Mouse (Mus musculus): ENCODE results near the gene Mrvi1. TPM values are rescaled to one million over a fixed set of nuclear protein-coding genes. Genes with fewer than 3 reads are reported as not detected.

Gene Mrvi1
- total and polyA plus RNA-seq, 2 experiments from 2014 or later = 0.88 to 2.7 TPM

GRCm38 (mm10) chr7:110868807-110869206 lies 113.5 kb downstream of the Mrvi1 start:
- Histone ChIP-seq H3K4me1 (ENCODE audit: insufficient read depth, low read length) (no peaks in the 10 kb centered on the region), H3K27ac (ENCODE audit: low read depth, low read length) (no peak overlapping the region), H3K27me3 (ENCODE audit: insufficient read depth, low read length) (no peaks in the 10 kb centered on the region), H3K9ac (replicated peaks; ENCODE audit: low read length, poor library complexity, severe bottlenecking) (no peak overlapping the region), H3K36me3 (ENCODE audit: insufficient read depth, low read length) (no peaks in the 10 kb centered on the region), H3K4me3 (ENCODE audit: low read depth, low read length) (no peak overlapping the region), H3K9me3 (ENCODE audit: low read length) (no peaks in the 10 kb centered on the region), H3K4me2 (ENCODE audit: low read depth, low read length, poor library complexity, severe bottlenecking) (no peak overlapping the region)
- no peak for DNase-seq (ENCODE audit: low spot score)
- ATAC-seq (ENCODE audit: low FRiP score) = no peak
- 57% methylated on average over 5 of the region's 5 CpGs for WGBS
- no peak for TF ChIP-seq CTCF (IDR thresholded peaks at IDR 0.05)

- ATAC-seq (ENCODE audit: low FRiP score) = no peak
These were observed 115.1 kb downstream of the Mrvi1 start for GRCm38 (mm10) chr7:110867116-110867515.

GRCm38 (mm10) chr7:110866021-110866420 lies 116.2 kb downstream of the Mrvi1 start:
- Histone ChIP-seq H3K9ac (replicated peaks; ENCODE audit: low read length, poor library complexity, severe bottlenecking) (no peak overlapping the region), H3K4me1 (ENCODE audit: insufficient read depth, low read length) (no peaks in the 10 kb centered on the region), H3K36me3 (ENCODE audit: insufficient read depth, low read length) (no peaks in the 10 kb centered on the region), H3K27me3 (ENCODE audit: insufficient read depth, low read length) (no peaks in the 10 kb centered on the region), H3K4me2 (ENCODE audit: low read depth, low read length, poor library complexity, severe bottlenecking) (no peak overlapping the region), H3K9me3 (ENCODE audit: low read length) (no peaks in the 10 kb centered on the region), H3K4me3 (ENCODE audit: low read depth, low read length) (no peak overlapping the region), H3K27ac (ENCODE audit: low read depth, low read length) (no peak overlapping the region)
- no peak for TF ChIP-seq CTCF (IDR thresholded peaks at IDR 0.05)
- ATAC-seq (ENCODE audit: low FRiP score) (no peak), DNase-seq (ENCODE audit: low spot score) (no peak)
- WGBS = 96% methylated on average over 3 of the region's 3 CpGs

More at GRCm38 (mm10) chr7:110867116-110867515, 115.1 kb downstream of the Mrvi1 start:
- Histone ChIP-seq H3K27ac (ENCODE audit: low read depth, low read length) (no peak overlapping the region), H3K4me3 (ENCODE audit: low read depth, low read length) (no peak overlapping the region), H3K9me3 (ENCODE audit: low read length) (no peaks in the 10 kb centered on the region), H3K4me1 (ENCODE audit: insufficient read depth, low read length) (no peaks in the 10 kb centered on the region), H3K4me2 (ENCODE audit: low read depth, low read length, poor library complexity, severe bottlenecking) (no peak overlapping the region), H3K36me3 (ENCODE audit: insufficient read depth, low read length) (no peaks in the 10 kb centered on the region), H3K27me3 (ENCODE audit: insufficient read depth, low read length) (no peaks in the 10 kb centered on the region), H3K9ac (replicated peaks; ENCODE audit: low read length, poor library complexity, severe bottlenecking) (no peak overlapping the region)
- TF ChIP-seq CTCF (IDR thresholded peaks at IDR 0.05) = no peak
- DNase-seq (ENCODE audit: low spot score) = no peak
- WGBS = 78% methylated on average over 6 of the region's 6 CpGs

GRCm38 (mm10) chr7:110865570-110865969 lies 116.7 kb downstream of the Mrvi1 start:
- 80% methylated on average over 6 of the region's 6 CpGs for whole genome bisulfite sequencing

GRCm38 (mm10) chr7:110865038-110865437 lies 117.2 kb downstream of the Mrvi1 start:
- TF ChIP-seq CTCF (IDR thresholded peaks at IDR 0.05) = no peak
- ATAC-seq (ENCODE audit: low FRiP score) (no peak), DNase-seq (ENCODE audit: low spot score) (no peak)
- 34% methylated on average over 10 of the region's 10 CpGs for WGBS
- H3K36me3 ChIP-seq (ENCODE audit: insufficient read depth, low read length) = no peaks in the 10 kb centered on the region
- H3K9ac ChIP-seq (replicated peaks; ENCODE audit: low read length, poor library complexity, severe bottlenecking) = no peak overlapping the region
- H3K4me3 ChIP-seq (ENCODE audit: low read depth, low read length) = no peak overlapping the region
- H3K4me2 ChIP-seq (ENCODE audit: low read depth, low read length, poor library complexity, severe bottlenecking) = no peak overlapping the region
- H3K27me3 ChIP-seq (ENCODE audit: insufficient read depth, low read length) = no peaks in the 10 kb centered on the region
- H3K27ac ChIP-seq (ENCODE audit: low read depth, low read length) = no peak overlapping the region
- no peaks in the 10 kb centered on the region for H3K9me3 ChIP-seq (ENCODE audit: low read length)
- H3K4me1 ChIP-seq (ENCODE audit: insufficient read depth, low read length) = no peaks in the 10 kb centered on the region

More at GRCm38 (mm10) chr7:110865570-110865969, 116.7 kb downstream of the Mrvi1 start:
- H3K4me2 ChIP-seq (ENCODE audit: low read depth, low read length, poor library complexity, severe bottlenecking) = no peak overlapping the region
- TF ChIP-seq CTCF (IDR thresholded peaks at IDR 0.05) = no peak
- DNase-seq (ENCODE audit: low spot score) (no peak), ATAC-seq (ENCODE audit: low FRiP score) (no peak)
- no peak overlapping the region for H3K9ac ChIP-seq (replicated peaks; ENCODE audit: low read length, poor library complexity, severe bottlenecking)
- no peaks in the 10 kb centered on the region for H3K4me1 ChIP-seq (ENCODE audit: insufficient read depth, low read length)
- H3K36me3 ChIP-seq (ENCODE audit: insufficient read depth, low read length) = no peaks in the 10 kb centered on the region
- no peak overlapping the region for H3K4me3 ChIP-seq (ENCODE audit: low read depth, low read length)
- no peaks in the 10 kb centered on the region for H3K27me3 ChIP-seq (ENCODE audit: insufficient read depth, low read length)
- no peaks in the 10 kb centered on the region for H3K9me3 ChIP-seq (ENCODE audit: low read length)
- H3K27ac ChIP-seq (ENCODE audit: low read depth, low read length) = no peak overlapping the region

- Histone ChIP-seq H3K36me3 (ENCODE audit: insufficient read depth, low read length) (no peaks in the 10 kb centered on the region), H3K27ac (ENCODE audit: low read depth, low read length) (no peak within 1 kb of the TSS), H3K9ac (replicated peaks; ENCODE audit: low read length, poor library complexity, severe bottlenecking) (no peak within 1 kb of the TSS), H3K4me2 (ENCODE audit: low read depth, low read length, poor library complexity, severe bottlenecking) (no peak within 1 kb of the TSS), H3K27me3 (ENCODE audit: insufficient read depth, low read length) (no peaks in the 10 kb centered on the region), H3K4me1 (ENCODE audit: insufficient read depth, low read length) (no peaks in the 10 kb centered on the region), H3K4me3 (ENCODE audit: low read depth, low read length) (no peak within 1 kb of the TSS), H3K9me3 (ENCODE audit: low read length) (no peaks in the 10 kb centered on the region)
- ATAC-seq (ENCODE audit: low FRiP score) (no peak), DNase-seq (ENCODE audit: low spot score) (no peak)
- no peak for TF ChIP-seq CTCF (IDR thresholded peaks at IDR 0.05)
- WGBS = 68% methylated on average over 12 of the region's 12 CpGs
These were observed 119.4 kb downstream of the Mrvi1 start, which contains the start of gene Lyve1 for GRCm38 (mm10) chr7:110862751-110863289. Gene Lyve1, minus strand, starts transcription at chr7:110863239.

Measured in midbrain, postnatal 0 days (tissue).